Mouse (Mus musculus) mouse embryonic stem cell (cell line): ENCODE data around the gene F2rl1.

Source experiments
- in situ Hi-C, 2 experiments: fragments of 300-500 bp; cut with MboI; formaldehyde crosslinking; loops; 1 replicate in 1 of 2; 3 replicates in 1 of 2; pipeline ENCODE4 v1.14.3; 2019 to 2020; ENCODE audit warnings: low sequenced_read_pairs in 2 of 2, low pct_unique_long_range_greater_than_20kb in 1 of 2, mixed read lengths in 1 of 2; ENCODE audit not compliant: unreplicated experiment in 1 of 2

Gene F2rl1

DNA sequence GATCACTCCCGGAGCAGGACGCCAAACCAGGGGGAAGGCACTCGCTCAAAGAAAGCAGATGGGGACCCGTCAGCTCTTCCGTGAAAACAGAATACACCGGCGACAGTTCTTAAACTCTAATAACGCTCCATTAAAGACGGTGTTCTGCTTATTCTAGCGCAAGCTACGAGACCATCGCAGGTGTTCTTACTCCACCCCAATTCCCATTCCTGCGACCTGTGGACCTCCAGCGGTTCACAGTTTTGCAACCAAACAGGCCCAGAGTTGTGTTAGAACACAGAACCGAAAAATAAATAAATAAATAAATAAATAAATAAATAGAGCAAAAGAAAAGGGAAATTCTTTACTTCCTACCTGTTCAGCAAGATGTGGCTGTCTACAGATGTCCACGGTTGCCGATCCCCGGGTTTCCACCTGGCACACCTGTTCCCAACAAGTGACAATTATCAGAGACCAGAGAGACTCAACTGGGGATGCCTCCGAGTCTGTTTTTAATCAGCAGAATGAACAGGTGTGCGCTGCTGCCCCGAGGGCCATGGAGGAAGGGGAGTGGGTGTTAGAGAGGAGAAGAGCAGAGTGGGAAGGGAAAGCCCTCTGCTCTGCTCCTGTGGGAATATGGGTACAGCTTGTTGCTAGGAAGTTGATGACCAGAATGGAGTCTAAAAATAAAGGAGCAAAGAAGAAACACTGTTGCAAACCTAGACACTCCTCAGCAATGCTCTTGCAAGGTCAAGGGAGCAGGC is 46.2 kb downstream of the F2rl1 start, which contains the start of gene S100z:
Gene S100z, minus strand, starts transcription at position 51 of the 743 bp plus-strand sequence.
- in situ Hi-C loops, result no loop called here

GRCm38 (mm10) chr13:95477173-95477572 is 47.9 kb downstream of the F2rl1 start:
- in situ Hi-C loops, result no loop called here

DNA sequence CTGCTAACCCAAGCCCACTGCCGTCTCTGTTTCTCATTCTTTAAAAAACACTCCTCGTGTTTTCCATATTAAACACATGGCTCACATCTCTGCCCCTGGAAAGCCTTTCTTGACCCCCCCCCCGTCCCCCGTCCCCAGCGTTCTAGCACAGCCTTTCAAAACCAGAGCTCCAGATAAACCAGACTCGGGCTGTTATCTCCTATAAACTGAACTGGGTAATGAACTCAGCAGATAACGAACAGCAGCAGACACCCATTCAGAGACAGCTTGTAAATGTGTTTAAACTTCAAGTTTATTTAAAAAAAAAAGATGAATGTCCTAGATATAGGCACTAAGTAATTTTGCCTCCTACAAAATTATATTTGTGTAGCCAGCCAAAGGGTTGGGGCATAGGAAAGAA is 49.9 kb downstream of the F2rl1 start:
- in situ Hi-C loops, result no loop called here

GRCm38 (mm10) chr13:95474294-95474693 is 50.7 kb downstream of the F2rl1 start:
- in situ Hi-C loops, result loop anchor here (5.0 kb wide), 1 partner anchor 87 kb away; no protein-coding TSS in a partner anchor

GRCm38 (mm10) chr13:95470970-95471369 is 54.1 kb downstream of the F2rl1 start:
- in situ Hi-C loops, result loop anchor here (5.0 kb wide), 1 partner anchor 84 kb away; no protein-coding TSS in a partner anchor
